Mouse (Mus musculus) MEL (cell line): ENCODE results near the gene Actn1. TPM values are rescaled to one million over a fixed set of nuclear protein-coding genes. Genes with fewer than 3 reads are reported as not detected.

ENCODE experiments used
- DNase-seq: peaks from one replicate; pipeline ENCODE4 v3.0.0; 2011; ENCODE audit warnings: low read depth, low spot score
- H3K27ac ChIP-seq: 2 replicates; pipeline ENCODE4 v1.5.1; 2012; ENCODE audit warnings: low read depth, mild to moderate bottlenecking, control low read depth, low read length, moderate library complexity; ENCODE audit not compliant: control insufficient read depth
- H3K27me3 ChIP-seq, 2 experiments: fragments of 150-350 bp in 1 of 2; sonication (generic) in 1 of 2; 2 replicates each; pipeline ENCODE4 v1.6.1; 2012; ENCODE audit warnings: low read length in 2 of 2, mild to moderate bottlenecking in 2 of 2, improper control_type of control experiment in 1 of 2, moderate library complexity in 1 of 2; ENCODE audit not compliant: insufficient read depth in 2 of 2, control insufficient read depth in 1 of 2
- H3K36me3 ChIP-seq, 2 experiments: 2 replicates each; pipeline ENCODE4 v1.6.1; 2012 to 2014; ENCODE audit warnings: low read length in 2 of 2, improper control_type of control experiment in 1 of 2, inconsistent platforms in 1 of 2, mild to moderate bottlenecking in 1 of 2; ENCODE audit not compliant: insufficient read depth in 2 of 2, control insufficient read depth in 1 of 2
- H3K4me1 ChIP-seq, 2 experiments: fragments of 150-350 bp in 1 of 2; sonication (generic) in 1 of 2; 2 replicates each; pipeline ENCODE4 v1.6.1; 2012; ENCODE audit warnings: low read length in 2 of 2, improper control_type of control experiment in 1 of 2, mild to moderate bottlenecking in 1 of 2; ENCODE audit not compliant: insufficient read depth in 2 of 2, control insufficient read depth in 1 of 2
- H3K4me3 ChIP-seq, 2 experiments: fragments of 150-350 bp in 1 of 2; sonication (generic) in 1 of 2; 2 replicates each; pipeline ENCODE4 v1.5.1; 2012; ENCODE audit warnings: low read depth in 2 of 2, low read length in 2 of 2, mild to moderate bottlenecking in 2 of 2, moderate library complexity in 2 of 2, control low read depth in 1 of 2, improper control_type of control experiment in 1 of 2; ENCODE audit not compliant: control insufficient read depth in 1 of 2, insufficient read depth in 1 of 2
- H3K79me2 ChIP-seq: 2 replicates; pipeline ENCODE4 v1.6.1; 2012; ENCODE audit warnings: mild to moderate bottlenecking, low read length, moderate library complexity; ENCODE audit not compliant: control insufficient read depth, poor library complexity, insufficient read depth
- H3K9ac ChIP-seq: 2 replicates; pipeline ENCODE4 v1.6.1; 2012; ENCODE audit warnings: low read depth, mild to moderate bottlenecking, control low read depth, low read length, moderate library complexity; ENCODE audit not compliant: control insufficient read depth, poor library complexity, severe bottlenecking
- H3K9me3 ChIP-seq: fragments of 150-350 bp; sonication (generic); replicated peaks from 2 replicates; pipeline ENCODE4 v1.6.1; 2012; ENCODE audit warnings: mild to moderate bottlenecking, low read length, improper control_type of control experiment, moderate library complexity; ENCODE audit not compliant: insufficient read depth
- BHLHE40 ChIP-seq: IDR thresholded peaks from 2 replicates; pipeline ENCODE4 v1.6.1; 2012; ENCODE audit warnings: low read depth, mild to moderate bottlenecking, inconsistent platforms, low read length, improper control_type of control experiment, borderline replicate concordance
- CHD1 ChIP-seq: IDR thresholded peaks from 2 replicates; pipeline ENCODE4 v1.6.1; 2012; ENCODE audit warnings: low read depth, mild to moderate bottlenecking, inconsistent platforms, low read length, improper control_type of control experiment
- CTCF ChIP-seq, 3 experiments: IDR thresholded peaks in 2 of 3; conservative IDR thresholded peaks in 1 of 3; 2 replicates each; pipeline ENCODE4 v1.5.1; 2011 to 2012; ENCODE audit warnings: low read length in 3 of 3, low read depth in 2 of 3, mild to moderate bottlenecking in 2 of 3, improper control_type of control experiment in 1 of 3, inconsistent platforms in 1 of 3, mixed read lengths in 1 of 3, moderate library complexity in 1 of 3; ENCODE audit not compliant: control insufficient read depth in 1 of 3, insufficient read depth in 1 of 3, poor library complexity in 1 of 3, severe bottlenecking in 1 of 3
- E2F4 ChIP-seq: IDR thresholded peaks from 2 replicates; pipeline ENCODE4 v1.6.1; 2011; ENCODE audit warnings: low read depth, low read length, improper control_type of control experiment, borderline replicate concordance
- GABPA ChIP-seq: IDR thresholded peaks from 2 replicates; pipeline ENCODE4 v1.6.1; 2012; ENCODE audit warnings: low read depth, mild to moderate bottlenecking, inconsistent platforms, low read length, improper control_type of control experiment, moderate library complexity
- GATA1 ChIP-seq: IDR thresholded peaks from 2 replicates; pipeline ENCODE4 v1.6.1; 2011; ENCODE audit warnings: low read depth, low read length, improper control_type of control experiment
- HCFC1 ChIP-seq: IDR thresholded peaks from 2 replicates; pipeline ENCODE4 v1.6.1; 2012; ENCODE audit warnings: low read depth, mild to moderate bottlenecking, inconsistent platforms, low read length, improper control_type of control experiment, moderate library complexity
- JUND ChIP-seq: IDR thresholded peaks from 2 replicates; pipeline ENCODE4 v1.6.1; 2011; ENCODE audit warnings: low read depth, mild to moderate bottlenecking, improper control_type of control experiment, low read length
- MAFK ChIP-seq: IDR thresholded peaks from 2 replicates; pipeline ENCODE4 v1.6.1; 2011; ENCODE audit warnings: low read depth, mild to moderate bottlenecking, low read length, improper control_type of control experiment, borderline replicate concordance
- MAZ ChIP-seq: IDR thresholded peaks from 2 replicates; pipeline ENCODE4 v1.6.1; 2012; ENCODE audit warnings: low read depth, mild to moderate bottlenecking, inconsistent platforms, low read length, improper control_type of control experiment
- MEF2A ChIP-seq: IDR thresholded peaks from 2 replicates; pipeline ENCODE4 v1.6.1; 2014; ENCODE audit warnings: low read depth, mild to moderate bottlenecking, inconsistent platforms, low read length, improper control_type of control experiment; ENCODE audit not compliant: poor library complexity, insufficient replicate concordance, severe bottlenecking; ENCODE audit errors: extremely low read depth
- MXI1 ChIP-seq: IDR thresholded peaks from 2 replicates; pipeline ENCODE4 v1.6.1; 2011; ENCODE audit warnings: mild to moderate bottlenecking, low read depth, low read length, improper control_type of control experiment
- MYB ChIP-seq: IDR thresholded peaks from 2 replicates; pipeline ENCODE4 v1.6.1; 2011; ENCODE audit warnings: mild to moderate bottlenecking, low read depth, low read length, improper control_type of control experiment
- MYC ChIP-seq: IDR thresholded peaks from 2 replicates; pipeline ENCODE4 v1.6.1; 2011; ENCODE audit warnings: low read depth, mild to moderate bottlenecking, low read length, improper control_type of control experiment, moderate library complexity
- POLR2AphosphoS2 ChIP-seq: IDR thresholded peaks from 2 replicates; pipeline ENCODE4 v1.6.1; 2011; ENCODE audit warnings: low read length, improper control_type of control experiment
- POLR2AphosphoS5 ChIP-seq: IDR thresholded peaks from 2 replicates; pipeline ENCODE4 v1.6.1; 2012; ENCODE audit warnings: low read depth, borderline replicate concordance, mild to moderate bottlenecking, inconsistent platforms, low read length, moderate library complexity, mixed read lengths
- RAD21 ChIP-seq: IDR thresholded peaks from 2 replicates; pipeline ENCODE4 v1.6.1; 2011; ENCODE audit warnings: mild to moderate bottlenecking, low read depth, low read length, improper control_type of control experiment
- SIN3A ChIP-seq: IDR thresholded peaks from 2 replicates; pipeline ENCODE4 v1.6.1; 2012; ENCODE audit warnings: low read length, improper control_type of control experiment, inconsistent platforms
- SMC3 ChIP-seq: IDR thresholded peaks from 2 replicates; pipeline ENCODE4 v1.6.1; 2011; ENCODE audit warnings: low read depth, low read length, improper control_type of control experiment
- TAL1 ChIP-seq: IDR thresholded peaks from 2 replicates; pipeline ENCODE4 v1.6.1; 2012; ENCODE audit warnings: mild to moderate bottlenecking, inconsistent platforms, low read length, moderate library complexity, mixed read lengths
- TBP ChIP-seq: IDR thresholded peaks from 2 replicates; pipeline ENCODE4 v1.8.0; 2011; ENCODE audit warnings: low read depth, low read length, improper control_type of control experiment
- TCF12 ChIP-seq: IDR thresholded peaks from 2 replicates; pipeline ENCODE4 v1.6.1; 2014; ENCODE audit warnings: low read depth, mild to moderate bottlenecking, inconsistent platforms, low read length, improper control_type of control experiment, moderate library complexity
- UBTF ChIP-seq: IDR thresholded peaks from 2 replicates; pipeline ENCODE4 v1.6.1; 2012; ENCODE audit warnings: low read depth, mild to moderate bottlenecking, inconsistent platforms, low read length, improper control_type of control experiment, moderate library complexity, borderline replicate concordance; ENCODE audit not compliant: insufficient read depth
- USF1 ChIP-seq: IDR thresholded peaks from 2 replicates; pipeline ENCODE4 v1.6.1; 2014; ENCODE audit warnings: low read depth, mild to moderate bottlenecking, inconsistent platforms, low read length, improper control_type of control experiment, moderate library complexity
- polyA plus RNA-seq, 2 experiments: library from polyadenylated mRNA; stranded (reverse) in 1 of 2; unstranded in 1 of 2; fragments of >175 nt in 1 of 2; fragments of >200 nt in 1 of 2; gene quantifications; 2 replicates each; pipeline versions ENCODE4 v1.2.1 to v1.2.4; 2012; ENCODE audit warnings: low replicate concordance in 2 of 2, low read depth in 1 of 2; ENCODE audit not compliant: insufficient read length in 2 of 2, insufficient read depth in 1 of 2, missing spikeins in 1 of 2
- total RNA-seq: library from RNA; depleted of rRNA; stranded (reverse); fragments of 300-350 nt; gene quantifications from 2 replicates; pipeline ENCODE4 v1.2.3, GENCODE M21; 2012

The Actn1 gene
- total and polyA plus RNA-seq, 3 experiments, result 7.8 to 27.0 TPM; not detected in 1

- no peak overlapping the region for H3K4me3 ChIP-seq
- no peak for DNase-seq
- no peak overlapping the region for H3K9ac ChIP-seq
- H3K9me3 ChIP-seq, result no peaks in the 10 kb centered on the region
- H3K79me2 ChIP-seq, result no peaks in the 10 kb centered on the region
- H3K27ac ChIP-seq, result no peak overlapping the region
- peaks cover 2 to 25% of the 10 kb centered on the region in 2 experiments for H3K4me1 ChIP-seq
- peaks cover 0 to 13% of the 10 kb centered on the region in 2 experiments; a peak in 2 of 4 replicates for H3K36me3 ChIP-seq
- no peak for TF ChIP-seq TAL1
- no peak for TF ChIP-seq SIN3A
- TF ChIP-seq HCFC1, result no peak
- TF ChIP-seq SMC3, result no peak
- TF ChIP-seq MXI1, result no peak
- TF ChIP-seq USF1, result no peak
- TF ChIP-seq RAD21, result no peak
- no peaks in the 10 kb centered on the region for H3K27me3 ChIP-seq
These were observed 31.8 kb downstream of the Actn1 start for GRCm38 (mm10) chr12:80228356-80228755.

GRCm38 (mm10) chr12:80227835-80228234 is 32.3 kb downstream of the Actn1 start:
- H3K27ac ChIP-seq, result no peak overlapping the region
- H3K27me3 ChIP-seq, result no peaks in the 10 kb centered on the region
- no peaks in the 10 kb centered on the region for H3K9me3 ChIP-seq
- peaks cover 6 to 30% of the 10 kb centered on the region in 2 experiments for H3K4me1 ChIP-seq
- TF ChIP-seq CHD1 (no peak), CTCF (IDR thresholded peaks at IDR 0.05 in 2 of 3, conservative IDR thresholded peaks at IDR 0.05 in 1 of 3; ENCODE audit: control insufficient read depth in 1 of 3, insufficient read depth in 1 of 3, low read depth in 2 of 3, low read length in 3 of 3, poor library complexity in 1 of 3, severe bottlenecking in 1 of 3) (no peak), MYB (no peak)
- no peak overlapping the region for H3K9ac ChIP-seq
- H3K4me3 ChIP-seq, result no peak overlapping the region
- no peak for DNase-seq
- peaks cover 0 to 18% of the 10 kb centered on the region in 2 experiments; a peak in 2 of 4 replicates for H3K36me3 ChIP-seq
- H3K79me2 ChIP-seq, result no peaks in the 10 kb centered on the region

DNA sequence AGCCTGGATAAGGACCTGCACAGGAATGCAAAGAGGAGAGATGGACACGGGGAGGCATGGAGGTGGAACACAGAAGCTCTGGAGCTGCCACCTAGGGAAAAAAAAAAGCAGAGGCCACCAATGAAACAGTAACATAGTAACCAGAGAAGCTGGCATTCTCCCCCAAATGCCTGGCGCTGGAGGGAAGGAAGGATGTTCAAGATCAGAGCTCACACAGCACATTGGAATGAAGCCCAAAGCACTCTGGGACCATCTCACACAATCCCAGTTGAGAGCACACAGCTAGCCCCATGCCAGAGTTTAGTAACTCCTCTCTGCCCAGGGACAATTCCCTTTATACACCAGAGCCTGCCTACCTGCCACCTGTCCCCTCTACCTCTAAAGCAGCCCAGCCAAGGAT is 34.1 kb downstream of the Actn1 start:
- Histone ChIP-seq H3K4me3 (no peak overlapping the region), H3K4me1 (peaks cover 6 to 31% of the 10 kb centered on the region in 2 experiments), H3K27ac (no peak overlapping the region), H3K79me2 (no peaks in the 10 kb centered on the region), H3K27me3 (no peaks in the 10 kb centered on the region), H3K9me3 (no peaks in the 10 kb centered on the region), H3K9ac (no peak overlapping the region), H3K36me3 (peaks cover 0 to 18% of the 10 kb centered on the region in 2 experiments; a peak in 2 of 4 replicates)
- DNase-seq, result no peak
- TF ChIP-seq GABPA (no peak), E2F4 (no peak), TCF12 (no peak), MAZ (no peak), MAFK (no peak), GATA1 (no peak), BHLHE40 (no peak), POLR2AphosphoS2 (no peak), TBP (no peak), JUND (no peak), MYC (no peak), MEF2A (no peak), UBTF (no peak), POLR2AphosphoS5 (no peak)
